Mouse (Mus musculus) frontal cortex, postnatal 10 days (tissue): ENCODE results near the gene Stx12.

ENCODE experiments used
- DNase-seq, 2 experiments: peaks; one replicate each; pipeline ENCODE4 v3.0.0; 2022; ENCODE audit warnings: low spot score in 2 of 2, mixed read lengths in 1 of 2

The Stx12 gene

GRCm38 (mm10) chr4:132864856-132865255 lies 19.5 kb downstream of the Stx12 start:
- DNase-seq: no peak

GRCm38 (mm10) chr4:132863012-132863411 lies 21.3 kb downstream of the Stx12 start:
- no peak for DNase-seq

- no peak for DNase-seq
Observed at GRCm38 (mm10) chr4:132860880-132861279, 23.4 kb downstream of the Stx12 start.

GRCm38 (mm10) chr4:132843705-132844071 lies 40.6 kb downstream of the Stx12 start:
- DNase-seq: no peak

DNA sequence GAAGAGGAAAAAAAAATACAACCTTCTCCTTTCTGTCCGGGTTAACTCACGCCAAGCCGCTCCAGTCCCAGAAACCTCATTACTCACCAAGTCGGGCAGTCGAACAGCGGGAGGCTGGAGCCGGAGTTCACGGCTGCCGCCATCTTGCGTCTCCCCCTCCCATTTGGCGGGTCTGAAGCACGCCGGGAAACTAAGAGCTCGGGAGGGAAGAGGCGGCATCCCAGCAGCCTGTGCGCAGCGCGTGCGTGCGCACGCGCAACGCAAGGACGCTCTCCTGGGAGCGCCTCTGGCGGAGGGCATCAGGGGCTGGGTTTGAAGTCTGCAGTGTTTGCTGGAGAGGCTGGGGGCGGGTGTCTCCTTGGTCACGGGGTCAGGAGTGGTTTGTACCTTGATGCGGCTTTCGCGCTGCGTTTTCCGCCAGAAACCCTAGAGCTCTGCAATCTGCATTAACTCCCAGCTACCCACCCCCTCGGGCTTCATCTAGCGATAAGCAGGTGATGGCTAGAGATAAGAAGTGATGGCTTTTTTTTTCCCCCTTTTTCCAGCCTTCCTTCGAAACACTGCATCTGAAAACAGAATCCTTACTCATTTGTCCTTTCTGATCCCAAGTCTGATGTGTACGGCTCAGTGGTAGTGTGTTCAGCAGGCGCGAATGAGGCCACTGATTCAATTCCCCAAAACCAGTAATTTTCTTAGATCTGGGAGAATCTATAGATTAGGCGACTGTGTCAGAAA lies 41.2 kb downstream of the Stx12 start, which contains the start of gene Ppp1r8:
Gene Ppp1r8 (minus strand): TSS at position 200 of the 735 bp plus-strand sequence.
- peak; percentile 90 to 91 for DNase-seq

DNA sequence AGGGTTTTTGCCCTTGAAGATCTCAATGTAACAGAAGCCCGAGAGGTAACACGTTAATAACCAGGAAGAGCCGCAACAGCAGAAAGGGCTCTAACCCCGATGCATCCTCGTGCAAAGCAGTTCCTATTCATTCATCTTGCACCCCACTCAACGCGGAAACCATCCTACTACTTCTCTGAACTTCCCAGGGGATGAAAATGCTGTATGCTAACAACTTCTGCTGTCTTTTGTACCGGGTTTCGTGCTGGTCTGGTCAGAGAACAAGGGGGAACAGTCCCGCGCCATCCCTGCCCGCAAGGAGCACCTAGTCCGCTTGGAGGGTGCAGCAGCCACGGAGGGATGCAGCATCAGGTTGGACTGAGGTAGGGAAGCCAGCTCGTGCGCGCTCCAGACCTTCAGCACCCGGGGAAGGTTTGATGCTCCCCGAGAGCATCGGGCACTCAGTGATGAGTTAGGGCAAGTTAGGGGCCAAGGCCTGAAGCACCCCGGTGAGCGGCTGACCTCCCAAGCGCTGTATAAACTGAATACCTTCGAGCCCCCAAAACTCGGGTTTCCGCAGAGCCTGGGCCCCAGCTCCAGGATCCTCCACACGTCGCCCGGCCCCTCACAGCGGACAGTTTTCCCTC lies 41.9 kb downstream of the Stx12 start:
- DNase-seq: peak in 1 of 2 experiments; percentile 27

GRCm38 (mm10) chr4:132841493-132841892 lies 42.8 kb downstream of the Stx12 start:
- no peak for DNase-seq

DNA sequence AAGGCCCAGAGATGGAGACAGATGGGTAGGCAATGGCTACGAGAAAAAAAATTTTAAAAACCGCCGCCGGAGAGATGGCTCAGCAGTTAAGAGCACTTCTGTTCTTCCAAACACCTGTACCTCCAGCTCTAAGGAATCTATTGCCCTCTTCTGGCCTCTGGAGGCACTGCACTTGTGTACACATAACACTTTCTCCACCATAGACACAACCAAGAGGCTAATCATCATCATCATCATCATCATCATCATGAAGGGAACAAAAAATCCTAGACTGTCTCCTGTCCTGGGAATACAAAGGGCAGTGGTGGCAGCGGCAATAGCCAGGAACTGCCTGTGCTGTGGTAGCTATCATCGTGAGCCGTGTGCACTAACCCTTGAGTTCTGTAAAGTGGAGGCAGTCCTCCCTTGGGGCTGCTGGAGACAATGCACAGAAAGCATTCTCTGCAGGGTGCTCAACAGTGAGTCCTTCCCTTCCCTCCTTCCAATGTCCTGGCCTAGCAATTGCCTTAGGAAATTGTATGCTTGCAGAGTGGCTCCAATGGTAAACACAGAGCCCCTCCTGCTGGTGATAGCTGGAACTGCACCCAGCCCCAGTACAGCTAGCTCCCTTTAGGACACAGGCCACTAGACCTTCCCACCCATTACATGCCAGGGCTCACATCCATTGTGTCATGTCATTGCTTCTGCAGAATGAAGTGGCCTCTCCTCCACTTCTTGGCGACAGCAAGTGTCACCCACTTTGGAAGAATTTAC lies 60.5 kb downstream of the Stx12 start:
- peak; percentile 20 to 68 for DNase-seq

- no peak for DNase-seq
Observed at GRCm38 (mm10) chr4:132818442-132818841, 65.9 kb downstream of the Stx12 start.

- no peak for DNase-seq
Observed at GRCm38 (mm10) chr4:132816855-132817254, 67.5 kb downstream of the Stx12 start.

DNA sequence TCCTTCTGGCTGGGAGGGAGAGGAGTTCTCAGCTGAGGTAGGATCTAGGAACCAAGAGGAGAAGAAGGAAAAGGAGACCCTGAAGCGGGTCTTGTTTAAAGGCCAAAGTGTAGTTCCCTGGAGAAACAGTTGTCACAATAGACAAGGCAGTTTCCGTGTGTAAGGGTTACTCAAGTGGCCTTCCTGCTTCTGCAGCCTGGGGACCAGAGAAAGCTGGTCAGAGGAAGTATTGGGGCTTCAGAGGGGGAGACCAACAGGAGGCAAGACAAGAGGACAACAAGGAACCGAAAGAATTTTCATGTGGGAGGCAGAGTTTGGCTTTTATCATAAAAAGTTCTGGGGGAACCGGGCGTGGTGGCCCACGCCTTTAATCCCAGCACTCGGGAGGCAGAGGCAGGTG lies 67.9 kb downstream of the Stx12 start:
- DNase-seq: no peak

- peak in 1 of 2 experiments; percentile 20 for DNase-seq
Observed at GRCm38 (mm10) chr4:132809621-132810020, 74.7 kb downstream of the Stx12 start.

GRCm38 (mm10) chr4:132807771-132808641 lies 76.3 kb downstream of the Stx12 start:
- DNase-seq: no peak

GRCm38 (mm10) chr4:132806620-132807191 lies 77.6 kb downstream of the Stx12 start:
- no peak for DNase-seq

DNA sequence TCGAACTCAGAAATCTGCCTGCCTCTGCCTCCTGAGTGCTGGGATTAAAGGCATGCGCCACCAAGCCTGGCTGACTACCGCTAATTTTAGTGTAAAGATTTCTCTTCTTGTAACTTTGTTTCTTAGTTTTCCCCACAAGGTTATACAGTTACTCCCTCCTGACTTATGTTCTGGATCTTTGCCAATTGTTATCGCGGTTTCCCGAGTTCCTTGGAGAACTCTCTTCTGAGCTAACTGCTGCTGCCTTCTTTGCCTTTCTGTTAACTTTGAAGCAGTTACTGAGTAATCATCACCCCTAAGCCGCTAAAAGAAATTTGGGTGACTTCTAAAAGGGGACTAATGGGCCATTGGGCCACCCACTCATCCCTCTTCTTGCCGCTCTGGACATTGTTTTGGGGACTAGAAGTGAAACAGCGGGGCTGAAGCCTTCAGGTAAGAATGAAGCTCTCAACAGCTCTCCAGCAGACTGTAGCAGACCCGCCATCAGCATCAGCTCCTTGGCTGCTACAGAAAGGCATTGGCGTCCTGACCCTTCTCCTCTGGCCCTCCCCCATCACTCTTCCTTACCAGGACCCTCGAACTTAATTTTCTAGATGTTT lies 78.6 kb downstream of the Stx12 start:
- no peak for DNase-seq

- no peak for DNase-seq
Observed at GRCm38 (mm10) chr4:132805146-132805545, 79.2 kb downstream of the Stx12 start.

DNA sequence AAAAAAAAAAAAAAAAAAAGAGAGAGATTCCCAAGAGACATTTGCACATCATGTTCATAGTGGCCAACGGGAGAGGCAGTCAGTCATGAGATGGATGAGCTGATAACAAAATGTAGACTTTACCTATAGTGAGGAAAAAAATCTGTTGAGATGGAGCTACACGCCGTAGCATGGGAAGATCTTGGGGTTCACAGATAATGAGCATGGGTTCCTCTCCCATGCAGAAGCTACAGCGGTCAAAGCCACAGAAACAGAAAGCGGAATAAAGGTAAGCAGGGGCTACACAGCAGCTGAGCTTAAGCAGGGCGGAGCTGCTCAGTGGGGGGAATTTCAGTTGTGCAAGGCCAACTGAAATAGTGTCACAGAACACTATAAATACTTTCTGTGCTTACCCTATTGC lies 80.0 kb downstream of the Stx12 start:
- no peak for DNase-seq

DNA sequence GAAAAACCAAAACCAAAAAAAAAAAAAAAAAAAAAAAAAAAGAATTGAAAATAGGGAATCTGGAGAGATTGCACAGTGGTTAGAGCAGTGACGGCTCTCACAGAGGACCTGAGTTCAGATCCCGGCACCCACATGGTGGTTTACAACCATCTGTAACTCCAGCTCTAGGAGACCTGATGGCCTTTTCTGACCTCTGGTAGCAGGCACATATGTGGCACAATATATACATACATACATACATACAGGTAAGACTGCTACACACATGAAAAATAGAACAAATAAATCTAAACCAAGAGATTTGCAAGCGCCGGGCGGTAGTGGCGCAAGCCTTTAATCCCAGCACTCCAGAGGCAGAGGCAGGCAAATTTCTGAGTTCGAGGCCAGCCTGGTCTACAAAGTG lies 80.4 kb downstream of the Stx12 start:
- DNase-seq: no peak
